Mouse (Mus musculus): ENCODE data around the gene Zswim8. TPM values are rescaled to one million over a fixed set of nuclear protein-coding genes. Genes with fewer than 3 reads are reported as not detected.
A peak's percentile ranks its signal among the peaks of the same experiment; 100 is the strongest.

Zswim8 gene
- polyA plus RNA-seq, 1 experiment from 2014 or later: 4.6 TPM

DNA sequence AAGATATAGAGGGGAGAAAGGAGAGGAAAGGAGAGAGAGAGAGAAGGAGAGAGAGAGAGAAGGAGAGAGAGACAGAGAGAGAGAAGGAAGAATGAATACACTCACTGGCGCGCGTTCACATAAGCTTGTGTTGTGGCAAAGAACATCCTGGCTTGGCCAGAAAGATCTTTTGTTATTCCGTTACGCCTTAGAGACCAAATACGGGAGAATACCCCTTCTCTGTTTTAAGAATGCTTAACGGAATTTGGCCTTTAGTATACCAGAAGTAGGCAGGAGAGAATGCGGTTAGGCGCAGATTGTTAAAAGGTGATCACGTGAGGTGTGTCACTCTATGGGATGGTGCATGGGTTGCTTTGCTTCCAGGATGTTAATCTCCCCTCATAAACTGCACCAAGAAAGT is 887 bp downstream of the Zswim8 start:
- peaks cover 43% of the 10 kb centered on the region for H3K36me3 ChIP-seq
- no peaks in the 10 kb centered on the region for H3K27me3 ChIP-seq
- no peaks in the 10 kb centered on the region for H3K9me3 ChIP-seq (replicated peaks)
- no peak overlapping the region; the same call in 1 of the 2 replicates for H3K27ac ChIP-seq
- DNase-seq (no peak), ATAC-seq (ENCODE audit: low read depth) (no peak)
- H3K4me3 ChIP-seq (replicated peaks): peak overlapping the region; percentile 97
- peak overlapping the region; percentile 97 for H3K9ac ChIP-seq
- WGBS (ENCODE audit: insufficient replicate concordance): 22% methylated on average over 10 of the region's 10 CpGs
- H3K4me2 ChIP-seq: peak overlapping the region; percentile 99
- peaks cover 57% of the 10 kb centered on the region for H3K4me1 ChIP-seq (replicated peaks)

DNA sequence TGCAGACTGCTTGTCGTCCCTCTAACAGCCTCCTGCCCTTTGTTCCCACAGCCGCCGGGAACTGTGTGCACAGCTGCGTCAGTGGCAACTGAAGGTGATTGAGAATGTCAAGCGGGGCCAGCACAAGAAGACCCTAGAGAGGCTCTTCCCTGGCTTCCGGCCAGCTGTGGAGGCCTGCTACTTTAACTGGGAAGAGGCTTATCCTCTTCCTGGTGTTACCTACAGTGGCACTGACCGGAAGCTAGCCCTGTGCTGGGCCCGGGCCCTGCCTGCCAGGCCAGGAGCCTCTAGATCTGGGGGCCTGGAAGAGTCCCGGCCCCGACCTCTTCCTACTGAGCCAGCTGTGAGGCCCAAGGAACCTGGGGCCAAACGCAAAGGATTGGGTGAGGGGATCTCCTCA is 6.5 kb downstream of the Zswim8 start:
- Histone ChIP-seq H3K4me2 (no peak overlapping the region), H3K36me3 (peaks cover 82% of the 10 kb centered on the region), H3K9ac (0 out of 2 replicates have a peak overlapping the region, but pooled peaks have one; percentile 17), H3K4me1 (replicated peaks) (peaks cover 46% of the 10 kb centered on the region), H3K27me3 (no peaks in the 10 kb centered on the region), H3K9me3 (replicated peaks) (no peaks in the 10 kb centered on the region), H3K4me3 (replicated peaks) (no peak overlapping the region), H3K27ac (no peak overlapping the region)
- ATAC-seq (ENCODE audit: low read depth) (no peak), DNase-seq (no peak)
- WGBS (ENCODE audit: insufficient replicate concordance): 59% methylated on average over 11 of the region's 11 CpGs

DNA sequence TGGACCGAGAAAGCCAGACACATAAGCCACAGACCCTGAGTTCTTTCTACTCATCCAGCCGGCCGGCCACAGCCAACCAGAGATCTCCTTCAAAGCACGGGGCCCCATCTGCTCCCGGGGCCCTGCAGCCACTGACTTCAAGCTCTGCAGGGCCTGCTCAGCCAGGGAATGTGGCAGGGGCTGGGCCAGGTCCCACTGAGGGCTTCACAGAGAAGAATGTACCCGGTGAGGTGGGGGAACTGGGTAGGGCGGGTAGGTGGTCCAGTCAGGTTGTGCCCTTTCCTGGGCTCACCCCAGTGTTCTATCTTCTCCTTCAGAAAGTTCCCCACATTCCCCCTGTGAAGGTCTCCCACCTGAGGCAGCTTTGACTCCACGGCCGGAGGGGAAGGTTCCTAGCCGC is 11.1 kb downstream of the Zswim8 start:
- H3K27me3 ChIP-seq: no peaks in the 10 kb centered on the region
- H3K9me3 ChIP-seq (replicated peaks): no peaks in the 10 kb centered on the region
- H3K4me1 ChIP-seq (replicated peaks): peaks cover 22% of the 10 kb centered on the region
- H3K4me3 ChIP-seq (replicated peaks): no peak overlapping the region
- ATAC-seq (ENCODE audit: low read depth): no peak
- H3K36me3 ChIP-seq: peaks cover 95% of the 10 kb centered on the region
- H3K27ac ChIP-seq: no peak overlapping the region
- WGBS (ENCODE audit: insufficient replicate concordance): 73% methylated on average over 10 of the region's 10 CpGs
- DNase-seq: no peak
- H3K4me2 ChIP-seq: no peak overlapping the region
- no peak overlapping the region for H3K9ac ChIP-seq

DNA sequence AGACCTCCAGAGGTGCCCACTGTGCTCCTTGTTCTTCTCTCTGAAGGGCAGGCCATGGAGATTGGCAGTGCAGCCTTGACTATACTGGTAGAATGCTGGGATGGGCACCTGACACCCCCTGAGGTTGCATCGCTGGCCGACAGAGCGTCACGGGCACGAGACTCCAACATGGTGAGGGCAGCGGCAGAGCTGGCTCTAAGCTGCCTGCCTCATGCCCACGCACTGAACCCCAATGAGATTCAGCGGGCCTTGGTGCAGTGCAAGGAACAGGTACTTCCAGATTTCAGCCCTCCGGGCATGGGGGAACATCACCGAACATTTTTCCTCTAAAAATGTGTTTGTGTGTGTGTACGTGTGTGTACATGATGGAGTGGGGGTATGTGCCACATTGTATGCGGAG is 12.4 kb downstream of the Zswim8 start:
- Histone ChIP-seq H3K4me1 (replicated peaks) (peaks cover 15% of the 10 kb centered on the region), H3K27ac (no peak overlapping the region), H3K9me3 (replicated peaks) (no peaks in the 10 kb centered on the region), H3K4me3 (replicated peaks) (no peak overlapping the region), H3K36me3 (peaks cover 95% of the 10 kb centered on the region), H3K4me2 (no peak overlapping the region), H3K9ac (no peak overlapping the region), H3K27me3 (no peaks in the 10 kb centered on the region)
- DNase-seq (no peak), ATAC-seq (ENCODE audit: low read depth) (no peak)
- 87% methylated on average over 12 of the region's 12 CpGs for WGBS (ENCODE audit: insufficient replicate concordance)

DNA sequence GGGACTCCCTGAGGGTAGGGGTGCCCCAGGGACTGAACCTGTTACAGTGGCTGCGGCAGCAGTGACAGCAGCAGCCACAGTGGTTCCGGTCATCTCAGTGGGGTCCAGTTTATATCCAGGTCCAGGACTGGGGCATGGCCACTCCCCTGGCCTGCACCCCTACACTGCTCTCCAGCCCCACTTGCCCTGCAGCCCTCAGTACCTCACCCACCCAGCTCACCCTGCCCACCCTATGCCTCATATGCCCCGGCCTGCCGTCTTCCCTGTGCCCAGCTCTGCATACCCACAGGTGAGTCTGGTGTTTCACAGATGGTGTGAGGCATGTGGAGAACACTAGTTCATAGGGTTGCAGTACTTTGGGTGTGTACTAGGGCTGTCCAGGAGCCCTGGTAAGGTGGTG is 14.0 kb downstream of the Zswim8 start:
- H3K36me3 ChIP-seq: peaks cover 92% of the 10 kb centered on the region
- peaks cover 22% of the 10 kb centered on the region for H3K4me1 ChIP-seq (replicated peaks)
- peak; percentile 19; the same call in 1 of the 2 replicates for ATAC-seq (ENCODE audit: low read depth)
- no peak overlapping the region for H3K27ac ChIP-seq
- no peak overlapping the region for H3K9ac ChIP-seq
- H3K9me3 ChIP-seq (replicated peaks): no peaks in the 10 kb centered on the region
- DNase-seq: no peak
- H3K4me3 ChIP-seq (replicated peaks): no peak overlapping the region
- H3K4me2 ChIP-seq: no peak overlapping the region
- no peaks in the 10 kb centered on the region for H3K27me3 ChIP-seq
- WGBS (ENCODE audit: insufficient replicate concordance): 85% methylated on average over 4 of the region's 4 CpGs

DNA sequence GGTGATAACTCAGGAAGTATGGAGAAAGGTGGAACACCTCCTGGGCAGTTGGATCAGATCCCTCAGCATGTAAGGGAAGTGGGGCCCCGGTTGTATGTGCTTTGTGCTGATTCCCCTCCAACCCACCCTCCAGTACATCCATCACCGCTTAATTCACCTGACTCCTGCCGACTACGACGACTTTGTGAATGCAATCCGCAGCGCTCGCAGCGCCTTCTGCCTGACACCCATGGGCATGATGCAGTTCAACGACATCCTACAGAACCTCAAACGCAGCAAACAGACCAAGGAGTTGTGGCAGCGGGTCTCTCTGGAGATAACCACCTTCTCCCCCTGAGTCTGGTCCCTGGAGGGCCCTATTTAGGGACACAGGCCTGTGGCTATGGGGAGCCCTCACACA is 15.7 kb downstream of the Zswim8 start:
- H3K27ac ChIP-seq: no peak overlapping the region
- H3K9me3 ChIP-seq (replicated peaks): no peaks in the 10 kb centered on the region
- H3K4me2 ChIP-seq: no peak overlapping the region
- H3K4me3 ChIP-seq (replicated peaks): no peak overlapping the region
- no peak for DNase-seq
- H3K27me3 ChIP-seq: no peaks in the 10 kb centered on the region
- peaks cover 91% of the 10 kb centered on the region for H3K36me3 ChIP-seq
- ATAC-seq (ENCODE audit: low read depth): no peak
- peaks cover 30% of the 10 kb centered on the region for H3K4me1 ChIP-seq (replicated peaks)
- no peak overlapping the region for H3K9ac ChIP-seq
- 90% methylated on average over 12 of the region's 12 CpGs for WGBS (ENCODE audit: insufficient replicate concordance)

DNA sequence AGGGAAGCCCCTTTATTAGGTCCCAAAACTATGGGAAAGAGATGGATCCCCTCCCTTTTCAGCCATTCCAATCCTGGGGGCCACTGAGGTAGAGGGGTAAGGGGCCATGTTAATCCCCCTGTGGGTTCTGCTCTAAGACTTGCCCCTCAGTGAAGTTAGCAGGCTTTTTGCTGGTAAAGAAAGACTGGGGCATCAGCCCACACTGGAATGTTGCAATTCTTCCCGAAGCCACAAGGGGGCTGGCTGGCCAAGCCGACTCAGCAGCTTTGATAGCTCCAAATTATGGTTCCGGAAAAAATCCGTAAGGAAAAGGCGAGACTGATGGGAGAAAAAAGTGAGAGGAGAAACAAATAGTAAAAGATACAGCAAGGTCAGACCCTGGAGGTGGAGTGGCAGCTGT is 16.7 kb downstream of the Zswim8 start:
- peaks cover 35% of the 10 kb centered on the region for H3K4me1 ChIP-seq (replicated peaks)
- H3K4me3 ChIP-seq (replicated peaks): no peak overlapping the region
- H3K4me2 ChIP-seq: no peak overlapping the region
- no peak overlapping the region for H3K27ac ChIP-seq
- no peak for DNase-seq
- peaks cover 91% of the 10 kb centered on the region for H3K36me3 ChIP-seq
- no peaks in the 10 kb centered on the region for H3K27me3 ChIP-seq
- H3K9ac ChIP-seq: no peak overlapping the region
- H3K9me3 ChIP-seq (replicated peaks): no peaks in the 10 kb centered on the region
- 41% methylated on average over 5 of the region's 5 CpGs for WGBS (ENCODE audit: insufficient replicate concordance)
- no peak for ATAC-seq (ENCODE audit: low read depth)

DNA sequence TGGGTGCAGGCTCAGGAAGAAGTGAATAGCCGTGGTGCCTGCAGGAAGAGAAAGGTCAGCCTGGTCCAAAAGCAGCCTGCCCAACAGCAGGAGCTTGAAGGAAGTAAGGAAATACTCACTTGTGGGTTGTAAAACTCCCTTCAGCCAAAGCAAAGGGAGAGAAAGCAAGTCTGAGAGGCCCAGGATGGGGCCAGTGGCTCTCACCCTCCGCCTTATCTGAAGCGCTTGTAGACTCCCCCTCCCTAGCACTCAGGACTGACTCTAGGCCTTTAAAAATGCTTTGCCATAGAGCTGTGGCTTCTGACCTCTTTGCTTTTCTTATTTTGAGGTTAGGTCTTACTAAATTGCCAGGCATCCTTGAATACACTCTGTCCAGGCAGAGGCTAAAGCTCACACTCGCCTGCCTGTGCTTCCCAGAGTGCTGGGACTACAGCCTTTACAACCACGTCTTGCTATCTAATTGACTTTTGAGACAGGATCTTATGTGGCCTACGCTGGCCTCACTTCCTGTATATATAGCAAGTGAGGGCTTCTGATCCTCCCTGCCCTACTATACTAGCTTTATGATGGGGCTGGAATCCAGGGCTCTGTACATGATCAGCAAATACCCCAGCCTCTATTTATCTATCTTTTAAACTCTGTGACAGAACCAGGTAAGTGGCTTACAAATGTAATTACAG is 18.4 kb downstream of the Zswim8 start:
- H3K36me3 ChIP-seq: peaks cover 97% of the 10 kb centered on the region
- peak overlapping the region; percentile 56 for H3K4me2 ChIP-seq
- peak overlapping the region; percentile 64 for H3K9ac ChIP-seq

DNA sequence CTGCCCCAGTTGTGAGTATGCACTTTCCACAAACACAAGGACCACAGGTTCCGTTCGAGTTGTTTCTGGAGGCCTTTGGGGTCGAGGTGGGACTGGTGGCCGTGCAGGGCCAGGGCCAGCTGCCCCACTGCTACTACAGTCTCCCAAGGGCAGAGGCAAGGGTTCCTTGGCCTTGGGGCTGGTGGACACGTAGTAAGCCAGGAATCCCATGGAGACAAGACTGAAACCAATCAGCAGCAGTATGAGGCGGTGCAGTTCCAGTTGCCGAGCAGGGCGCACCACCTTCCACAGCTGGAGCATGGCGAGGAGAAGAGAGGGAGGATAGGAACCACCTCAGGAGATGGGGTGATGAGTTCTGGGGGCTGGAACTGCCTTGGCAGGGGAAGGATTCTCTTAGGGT is 22.5 kb downstream of the Zswim8 start:
- Histone ChIP-seq H3K36me3 (peaks cover 75% of the 10 kb centered on the region), H3K4me3 (replicated peaks) (no peak overlapping the region), H3K9ac (no peak overlapping the region), H3K27me3 (no peaks in the 10 kb centered on the region), H3K9me3 (replicated peaks) (no peaks in the 10 kb centered on the region), H3K27ac (0 out of 2 replicates have a peak overlapping the region, but pooled peaks have one; percentile 18), H3K4me1 (replicated peaks) (peaks cover 64% of the 10 kb centered on the region), H3K4me2 (no peak overlapping the region)
- 87% methylated on average over 9 of the region's 9 CpGs for WGBS (ENCODE audit: insufficient replicate concordance)
- DNase-seq: no peak
- ATAC-seq (ENCODE audit: low read depth): no peak

More for the DNA sequence above, 18.4 kb downstream of the Zswim8 start:
- H3K27ac ChIP-seq: peak overlapping the region; percentile 84
- ATAC-seq (ENCODE audit: low read depth) (peak; percentile 84), DNase-seq (peak; percentile 26)
- peaks cover 42% of the 10 kb centered on the region for H3K4me1 ChIP-seq (replicated peaks)
- H3K9me3 ChIP-seq (replicated peaks): no peaks in the 10 kb centered on the region
- no peaks in the 10 kb centered on the region for H3K27me3 ChIP-seq
- peak overlapping the region; percentile 27; the same call in 1 of the 2 replicates for H3K4me3 ChIP-seq (replicated peaks)
- 26% methylated on average over 6 of the region's 6 CpGs for WGBS (ENCODE audit: insufficient replicate concordance)

DNA sequence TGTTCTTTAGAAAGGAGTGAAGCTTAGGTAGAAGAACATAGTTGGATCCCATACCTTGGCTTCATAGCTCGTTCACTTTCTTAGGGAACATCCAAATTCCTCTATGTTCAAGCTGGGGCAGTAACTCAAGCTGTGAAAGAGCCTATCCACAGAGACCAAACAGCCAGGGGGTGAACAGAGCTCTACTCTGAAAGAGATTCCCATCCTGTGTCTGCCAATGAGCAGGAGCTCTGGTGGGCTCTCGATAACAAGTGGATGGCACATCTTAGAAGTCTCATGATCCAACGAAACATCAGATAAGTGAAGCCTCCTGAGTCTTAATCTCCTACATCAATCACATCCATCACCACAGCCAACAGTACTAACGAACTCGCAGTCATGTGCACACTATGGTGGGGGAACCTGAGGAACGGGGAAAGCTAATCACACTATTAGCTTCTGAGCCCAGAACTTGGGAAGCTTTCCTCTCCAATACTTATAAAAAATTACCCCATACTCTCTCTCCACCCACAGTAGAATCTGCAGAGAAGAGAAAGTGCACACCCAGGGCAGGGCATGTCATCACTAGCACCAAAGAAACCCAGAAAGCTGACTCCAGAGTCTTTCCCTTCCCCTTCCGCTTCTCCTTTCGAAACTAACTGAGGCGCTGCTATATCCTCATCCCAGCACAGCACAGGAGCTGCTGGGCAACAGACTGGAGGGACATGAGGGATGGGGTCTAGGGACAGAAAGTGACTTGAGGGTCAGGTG is 23.7 kb downstream of the Zswim8 start:
- DNase-seq (no peak), ATAC-seq (ENCODE audit: low read depth) (no peak)
- Histone ChIP-seq H3K4me2 (peak overlapping the region; percentile 94), H3K27ac (peak overlapping the region; percentile 95; the same call in 1 of the 2 replicates), H3K9ac (peak overlapping the region; percentile 93; the same call in 1 of the 2 replicates), H3K4me1 (replicated peaks) (peaks cover 63% of the 10 kb centered on the region), H3K36me3 (peaks cover 72% of the 10 kb centered on the region), H3K9me3 (replicated peaks) (no peaks in the 10 kb centered on the region), H3K4me3 (replicated peaks) (no peak overlapping the region), H3K27me3 (no peaks in the 10 kb centered on the region)
- 81% methylated on average over 9 of the region's 9 CpGs for WGBS (ENCODE audit: insufficient replicate concordance)

DNA sequence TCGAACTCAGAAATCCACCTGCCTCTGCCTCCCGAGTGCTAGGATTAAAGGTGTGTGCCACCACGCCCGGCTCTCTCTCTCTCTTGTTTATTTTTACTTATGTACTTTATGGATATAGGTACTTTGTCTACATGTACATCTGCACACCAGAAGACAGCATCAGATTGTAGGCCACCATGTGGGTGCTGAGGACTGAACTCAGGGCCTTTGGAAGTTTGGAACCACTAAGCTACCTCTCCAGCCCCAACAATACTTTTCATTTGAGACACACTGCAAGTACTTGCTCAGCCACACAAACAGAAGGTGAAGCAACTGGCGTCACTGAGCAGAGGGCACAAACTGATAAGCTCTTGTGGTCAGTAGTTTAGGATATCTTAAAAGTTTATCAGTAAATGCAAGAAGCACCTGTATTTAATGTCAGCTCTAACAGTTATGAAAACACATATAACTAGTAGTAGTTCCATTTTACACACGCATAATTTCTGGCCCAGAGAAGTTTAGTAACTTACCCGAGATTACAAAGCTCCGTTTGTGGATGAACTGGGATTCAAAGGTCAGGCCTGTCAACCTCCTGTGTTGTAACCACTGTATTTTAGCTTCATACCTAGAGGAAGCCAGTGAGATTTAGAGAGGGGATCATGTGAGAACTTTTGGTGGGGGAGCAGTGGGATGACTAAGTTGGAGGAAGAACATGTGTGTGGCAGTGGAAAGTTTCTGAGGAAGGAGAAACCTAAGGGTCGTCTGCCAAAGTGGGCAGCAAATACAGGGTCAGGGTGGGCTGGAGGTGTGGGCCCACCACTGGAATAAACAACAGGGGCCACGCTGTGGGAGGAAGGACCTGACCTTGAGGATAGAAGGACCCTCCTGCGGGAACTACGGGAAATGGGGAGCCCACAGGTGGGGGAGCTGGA is 25.9 kb downstream of the Zswim8 start:
- Histone ChIP-seq H3K4me1 (replicated peaks) (peaks cover 70% of the 10 kb centered on the region), H3K27ac (peak overlapping the region; percentile 95)
- peak; percentile 66 for DNase-seq

More for the DNA sequence above, 25.9 kb downstream of the Zswim8 start:
- Histone ChIP-seq H3K4me3 (replicated peaks) (peak overlapping the region; percentile 89), H3K9me3 (replicated peaks) (no peaks in the 10 kb centered on the region), H3K36me3 (peaks cover 63% of the 10 kb centered on the region), H3K27me3 (no peaks in the 10 kb centered on the region), H3K9ac (peak overlapping the region; percentile 93), H3K4me2 (peak overlapping the region; percentile 94)
- peak; percentile 21; the same call in 1 of the 2 replicates for ATAC-seq (ENCODE audit: low read depth)
- WGBS (ENCODE audit: insufficient replicate concordance): 15% methylated on average over 12 of the region's 12 CpGs
